Mouse (Mus musculus) heart, adult 2 months (tissue): Measurements from ENCODE around the gene Sult6b1.

ENCODE experiments used
- CTCF ChIP-seq: fragments of 200-600 bp; IDR thresholded peaks from 2 replicates; pipeline ENCODE4 v1.8.1; 2022; ENCODE audit warnings: antibody characterized with exemption, mild to moderate bottlenecking, moderate library complexity
- EP300 ChIP-seq: fragments of 200-500 bp; IDR thresholded peaks from 2 replicates; pipeline ENCODE4 v1.6.1; 2011; ENCODE audit warnings: low read depth, low read length, control low read depth; ENCODE audit not compliant: insufficient read depth
- POLR2A ChIP-seq: fragments of 200-500 bp; IDR thresholded peaks from 2 replicates; pipeline ENCODE4 v1.6.1; 2011; ENCODE audit warnings: mild to moderate bottlenecking, low read depth, low read length, control low read depth; ENCODE audit not compliant: insufficient read depth

- TF ChIP-seq CTCF (no peak), POLR2A (no peak), EP300 (no peak)
These were observed 17.6 kb downstream of the Sult6b1 start for GRCm38 (mm10) chr17:78889184-78889583.
